Mouse (Mus musculus) forelimb bud, embryonic 11.5 days (tissue): Measurements from ENCODE around the gene Adgrl3.

Source experiments
- DNase-seq: peaks from one replicate; pipeline ENCODE4 v3.0.0-alpha.2; 2012; ENCODE audit warnings: low read depth, low spot score

Gene Adgrl3

GRCm38 (mm10) chr5:81558965-81559364 is 539.0 kb downstream of the Adgrl3 start:
- no peak for DNase-seq

GRCm38 (mm10) chr5:81564294-81564693 is 544.4 kb downstream of the Adgrl3 start:
- no peak for DNase-seq

GRCm38 (mm10) chr5:81566577-81566976 is 546.6 kb downstream of the Adgrl3 start:
- DNase-seq = no peak

GRCm38 (mm10) chr5:81568743-81569142 is 548.8 kb downstream of the Adgrl3 start:
- DNase-seq = no peak

- DNase-seq = no peak
Observed at GRCm38 (mm10) chr5:81582886-81583285, 562.9 kb downstream of the Adgrl3 start.

- DNase-seq = no peak
Observed at GRCm38 (mm10) chr5:81583425-81583824, 563.5 kb downstream of the Adgrl3 start.

- DNase-seq = no peak
Observed at GRCm38 (mm10) chr5:81584945-81585344, 565.0 kb downstream of the Adgrl3 start.

- no peak for DNase-seq
Observed at GRCm38 (mm10) chr5:81590005-81590694, 570.2 kb downstream of the Adgrl3 start.

- DNase-seq = no peak
Observed at GRCm38 (mm10) chr5:81591481-81591880, 571.5 kb downstream of the Adgrl3 start.

- DNase-seq = no peak
Observed at GRCm38 (mm10) chr5:81593396-81593995, 573.6 kb downstream of the Adgrl3 start.

GRCm38 (mm10) chr5:81598041-81598440 is 578.1 kb downstream of the Adgrl3 start:
- no peak for DNase-seq

GRCm38 (mm10) chr5:81602889-81603288 is 583.0 kb downstream of the Adgrl3 start:
- DNase-seq = no peak

GRCm38 (mm10) chr5:81605646-81606045 is 585.7 kb downstream of the Adgrl3 start:
- DNase-seq = no peak

- DNase-seq = no peak
Observed at GRCm38 (mm10) chr5:81610223-81610622, 590.3 kb downstream of the Adgrl3 start.

GRCm38 (mm10) chr5:81614674-81615073 is 594.7 kb downstream of the Adgrl3 start:
- DNase-seq = peak; percentile 36

- DNase-seq = no peak
Observed at GRCm38 (mm10) chr5:81621106-81621505, 601.2 kb downstream of the Adgrl3 start.

- DNase-seq = no peak
Observed at GRCm38 (mm10) chr5:81621715-81622114, 601.8 kb downstream of the Adgrl3 start.

GRCm38 (mm10) chr5:81623846-81624245 is 603.9 kb downstream of the Adgrl3 start:
- DNase-seq = no peak

GRCm38 (mm10) chr5:81636169-81636568 is 616.2 kb downstream of the Adgrl3 start:
- DNase-seq = no peak

- no peak for DNase-seq
Observed at GRCm38 (mm10) chr5:81638422-81638821, 618.5 kb downstream of the Adgrl3 start.

GRCm38 (mm10) chr5:81640118-81640517 is 620.2 kb downstream of the Adgrl3 start:
- no peak for DNase-seq

GRCm38 (mm10) chr5:81645557-81645956 is 625.6 kb downstream of the Adgrl3 start:
- no peak for DNase-seq

- DNase-seq = no peak
Observed at GRCm38 (mm10) chr5:81653941-81654340, 634.0 kb downstream of the Adgrl3 start.
